Mouse (Mus musculus) heart, embryonic 11.5 days (tissue): ENCODE measurements at regions not wholly inside any gene's neighbourhood (a gene's known extent, or its start where the extent isn't known, plus 50 kb on each side); places are given as distances from the start of the nearest gene placed in this dataset.
A peak's percentile ranks its signal among the peaks of the same experiment; 100 is the strongest.

Source experiments
- ATAC-seq: fragments of 200-750 bp; cut with Nextera tagmentation; replicated peaks from 2 replicates; pipeline ENCODE4 v1.8.0; 2017; ENCODE audit warnings: moderate library complexity; ENCODE audit not compliant: insufficient number of reproducible peaks, low FRiP score, low TSS enrichment
- H3K27ac ChIP-seq: fragments of 300-500 bp; sonication (generic); 2 replicates; pipeline ENCODE4 v1.5.1; 2014; ENCODE audit warnings: mild to moderate bottlenecking, low read depth, low read length
- H3K27me3 ChIP-seq: fragments of 300-500 bp; sonication (generic); 2 replicates; pipeline ENCODE4 v1.6.1; 2014; ENCODE audit warnings: mild to moderate bottlenecking, low read length, mixed read lengths; ENCODE audit not compliant: control insufficient read depth, insufficient read depth
- H3K36me3 ChIP-seq: fragments of 300-500 bp; sonication (generic); 2 replicates; pipeline ENCODE4 v1.6.1; 2014; ENCODE audit warnings: mild to moderate bottlenecking, low read length, moderate library complexity, mixed read lengths; ENCODE audit not compliant: control insufficient read depth, insufficient read depth
- H3K4me1 ChIP-seq: fragments of 300-500 bp; sonication (generic); 2 replicates; pipeline ENCODE4 v1.6.1; 2014; ENCODE audit warnings: low read length; ENCODE audit not compliant: control insufficient read depth, insufficient read depth
- H3K4me2 ChIP-seq: fragments of 300-500 bp; sonication (generic); 2 replicates; pipeline ENCODE4 v1.6.1; 2014; ENCODE audit warnings: mild to moderate bottlenecking, moderate library complexity
- H3K4me3 ChIP-seq: fragments of 300-500 bp; sonication (generic); 2 replicates; pipeline ENCODE4 v1.5.1; 2014; ENCODE audit warnings: low read depth, low read length
- H3K9ac ChIP-seq: fragments of 300-500 bp; sonication (generic); 2 replicates; pipeline ENCODE4 v1.6.1; 2014; ENCODE audit warnings: mild to moderate bottlenecking, low read depth, low read length, moderate library complexity
- H3K9me3 ChIP-seq: fragments of 300-500 bp; sonication (generic); replicated peaks from 2 replicates; pipeline ENCODE4 v1.6.1; 2016; ENCODE audit warnings: low read length; ENCODE audit not compliant: control insufficient read depth
- WGBS: fragments of 180-500 bp; shearing (Covaris S2); extraction: QIAGEN DNeasy Blood & Tissue Kit; methylation state at CpG from one replicate; pipeline ENCODE4 v1.1.7; 2014; ENCODE audit not compliant: insufficient replicate concordance; 5-methylcytosine and 5-hydroxymethylcytosine counted together

DNA sequence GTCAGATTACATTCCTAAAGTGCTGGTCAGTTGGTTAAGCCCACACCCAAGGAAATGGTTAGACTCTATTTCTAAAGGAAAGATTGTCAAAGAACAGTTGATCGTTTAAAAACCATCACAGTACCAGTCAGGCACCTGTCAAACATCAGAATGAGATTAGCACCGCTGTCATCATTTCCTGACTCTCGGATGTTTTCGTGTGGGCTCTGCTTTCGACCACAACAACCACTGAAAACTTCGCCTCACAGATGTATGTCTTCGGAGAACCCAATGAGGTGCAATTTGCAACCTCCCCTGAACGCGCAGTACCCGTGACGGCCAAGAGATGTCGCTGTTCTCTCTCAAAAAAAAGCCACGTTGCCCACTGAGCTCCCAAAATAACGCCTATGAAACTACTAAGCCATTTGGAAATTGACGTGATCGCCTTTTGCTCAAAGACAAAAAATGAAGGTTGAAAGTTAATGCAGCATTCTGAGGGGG is 102.6 kb upstream of the Cxadr start:
- H3K9ac ChIP-seq, result no peak overlapping the region
- H3K4me1 ChIP-seq, result no peaks in the 10 kb centered on the region
- H3K4me3 ChIP-seq, result no peak overlapping the region
- H3K27me3 ChIP-seq, result no peaks in the 10 kb centered on the region
- no peak for ATAC-seq
- H3K27ac ChIP-seq, result no peak overlapping the region
- no peaks in the 10 kb centered on the region for H3K9me3 ChIP-seq
- WGBS, result 4% methylated on average over 16 of the region's 16 CpGs
- H3K36me3 ChIP-seq, result no peaks in the 10 kb centered on the region
- peak overlapping the region; percentile 49 for H3K4me2 ChIP-seq

DNA sequence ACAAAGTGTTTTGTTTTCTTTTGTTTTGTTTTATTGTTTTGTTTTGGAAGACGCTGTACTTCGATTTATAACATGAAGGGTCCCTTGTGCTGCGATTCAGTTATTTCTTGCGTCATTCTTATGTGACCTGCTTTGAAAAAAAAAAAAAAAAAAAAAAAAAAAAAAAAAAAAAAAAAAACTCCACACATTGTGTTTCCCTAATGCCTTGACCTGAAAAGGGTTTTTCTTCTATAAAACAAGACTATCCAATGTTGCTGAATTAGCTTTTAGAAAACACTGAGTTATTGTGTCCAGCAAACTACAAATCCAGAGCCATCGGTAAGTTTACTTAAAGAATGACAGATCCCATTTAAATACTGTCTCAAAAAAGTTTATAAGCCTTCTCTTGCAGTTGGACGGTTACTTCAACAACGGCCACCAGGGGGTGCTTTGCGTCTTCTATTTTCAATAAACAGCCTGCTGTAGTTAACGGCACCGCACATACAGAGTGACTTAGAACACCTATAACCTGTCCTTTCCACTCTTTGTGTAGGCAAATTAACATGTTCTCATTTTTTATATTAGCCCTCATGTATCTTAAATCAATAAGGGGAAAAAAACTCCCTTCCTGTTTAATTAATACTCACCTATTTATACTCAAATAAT is 103.9 kb upstream of the Cxadr start:
- H3K9ac ChIP-seq, result no peak overlapping the region
- no peak for ATAC-seq

GRCm38 (mm10) chr16:78170627-78171605 is 130.4 kb upstream of the Cxadr start:
- H3K9ac ChIP-seq, result no peak overlapping the region
- no peak overlapping the region for H3K4me2 ChIP-seq
- no peaks in the 10 kb centered on the region for H3K4me1 ChIP-seq
- no peak overlapping the region for H3K27ac ChIP-seq
- H3K27me3 ChIP-seq, result no peaks in the 10 kb centered on the region
- H3K4me3 ChIP-seq, result no peak overlapping the region
- H3K36me3 ChIP-seq, result no peaks in the 10 kb centered on the region
- WGBS, result 75% methylated on average over 9 of the region's 9 CpGs
- no peak for ATAC-seq
- no peaks in the 10 kb centered on the region for H3K9me3 ChIP-seq

More for the DNA sequence above, 103.9 kb upstream of the Cxadr start:
- no peaks in the 10 kb centered on the region for H3K36me3 ChIP-seq
- no peak overlapping the region for H3K27ac ChIP-seq
- WGBS, result 14% methylated on average over 10 of the region's 10 CpGs
- no peaks in the 10 kb centered on the region for H3K27me3 ChIP-seq
- no peak overlapping the region for H3K4me3 ChIP-seq
- no peaks in the 10 kb centered on the region for H3K9me3 ChIP-seq
- no peaks in the 10 kb centered on the region for H3K4me1 ChIP-seq
- H3K4me2 ChIP-seq, result no peak overlapping the region

DNA sequence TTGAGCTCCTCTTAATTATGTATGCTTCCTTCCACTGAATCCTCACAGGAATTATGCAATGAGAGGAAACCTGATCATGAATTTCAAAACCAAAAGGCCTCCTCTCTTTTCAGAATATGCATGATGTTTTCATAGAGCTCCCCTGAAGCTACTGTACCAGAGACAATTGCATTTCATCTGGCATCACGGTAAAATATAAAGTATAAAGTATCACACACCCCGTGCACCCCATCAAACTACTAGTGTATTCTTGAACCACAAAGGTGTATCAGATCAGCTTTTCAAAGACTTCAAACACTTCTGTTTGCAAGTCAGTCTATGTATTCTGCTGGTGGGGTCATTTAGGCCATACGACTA is 144.4 kb upstream of the Cxadr start:
- Histone ChIP-seq H3K4me1 (no peaks in the 10 kb centered on the region), H3K9me3 (no peaks in the 10 kb centered on the region), H3K27ac (no peak overlapping the region), H3K9ac (no peak overlapping the region), H3K4me2 (no peak overlapping the region), H3K27me3 (no peaks in the 10 kb centered on the region), H3K4me3 (no peak overlapping the region), H3K36me3 (no peaks in the 10 kb centered on the region)
- 68% methylated on average over 3 of the region's 3 CpGs for WGBS
- ATAC-seq, result no peak

DNA sequence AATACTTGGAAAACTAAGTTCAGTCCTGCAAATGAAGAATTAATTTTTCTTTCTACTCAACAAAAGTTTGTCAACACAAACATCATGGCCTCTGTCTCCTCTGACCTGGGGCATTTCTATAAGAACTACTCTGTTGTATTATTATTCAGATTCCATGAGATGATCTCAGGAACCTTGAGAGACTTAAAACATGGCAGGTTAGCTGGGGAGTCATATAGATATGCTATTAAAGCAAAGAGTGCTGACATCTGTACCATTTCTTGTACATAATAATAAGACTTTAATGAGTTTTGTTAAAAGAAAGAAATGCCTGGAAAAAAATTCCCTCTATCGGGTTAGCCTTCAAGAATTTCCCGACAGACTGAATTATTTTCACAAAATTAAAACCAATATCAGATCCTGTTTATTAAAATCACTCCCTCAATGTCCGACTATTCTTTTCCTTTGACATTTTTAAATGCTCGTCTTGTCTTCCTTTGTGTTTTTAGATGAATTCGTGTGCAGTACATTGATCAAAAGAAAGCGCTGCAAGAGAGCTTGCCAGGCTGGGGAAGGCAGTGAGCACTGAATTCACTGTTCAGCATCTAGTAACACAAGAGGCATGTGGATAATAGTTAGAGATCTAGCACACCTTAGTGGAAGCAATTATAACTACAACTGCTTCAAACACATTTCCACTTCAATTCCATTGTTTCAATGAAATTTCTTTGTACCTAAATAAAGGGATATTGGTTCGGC is 145.0 kb upstream of the Cxadr start:
- no peak overlapping the region for H3K4me2 ChIP-seq
- no peak overlapping the region for H3K4me3 ChIP-seq
- H3K27me3 ChIP-seq, result no peaks in the 10 kb centered on the region
- WGBS, result 49% methylated on average over 7 of the region's 7 CpGs
- H3K4me1 ChIP-seq, result no peaks in the 10 kb centered on the region
- no peak overlapping the region for H3K27ac ChIP-seq
- no peaks in the 10 kb centered on the region for H3K9me3 ChIP-seq
- no peak overlapping the region for H3K9ac ChIP-seq
- ATAC-seq, result no peak
- no peaks in the 10 kb centered on the region for H3K36me3 ChIP-seq

- Histone ChIP-seq H3K4me2 (no peak overlapping the region), H3K27ac (no peak overlapping the region), H3K9me3 (no peaks in the 10 kb centered on the region), H3K9ac (no peak overlapping the region), H3K27me3 (no peaks in the 10 kb centered on the region), H3K4me1 (no peaks in the 10 kb centered on the region), H3K36me3 (no peaks in the 10 kb centered on the region), H3K4me3 (no peak overlapping the region)
- no peak for ATAC-seq
- 61% methylated on average over 2 of the region's 2 CpGs for WGBS
Measured at GRCm38 (mm10) chr16:78153899-78154605, 147.2 kb upstream of the Cxadr start.

GRCm38 (mm10) chr16:78144146-78144545 is 157.1 kb upstream of the Cxadr start:
- no peaks in the 10 kb centered on the region for H3K4me1 ChIP-seq
- no peak overlapping the region for H3K27ac ChIP-seq
- H3K4me3 ChIP-seq, result no peak overlapping the region
- 47% methylated on average over 1 of the region's 1 CpGs for WGBS
- ATAC-seq, result no peak
- no peaks in the 10 kb centered on the region for H3K36me3 ChIP-seq
- no peaks in the 10 kb centered on the region for H3K9me3 ChIP-seq
- no peak overlapping the region for H3K4me2 ChIP-seq
- H3K9ac ChIP-seq, result no peak overlapping the region
- H3K27me3 ChIP-seq, result no peaks in the 10 kb centered on the region

- H3K27me3 ChIP-seq, result no peaks in the 10 kb centered on the region
- WGBS, result 77% methylated on average over 5 of the region's 5 CpGs
- H3K4me2 ChIP-seq, result no peak overlapping the region
- no peak overlapping the region for H3K4me3 ChIP-seq
- no peaks in the 10 kb centered on the region for H3K4me1 ChIP-seq
- ATAC-seq, result no peak
- no peaks in the 10 kb centered on the region for H3K9me3 ChIP-seq
- H3K36me3 ChIP-seq, result no peaks in the 10 kb centered on the region
- H3K9ac ChIP-seq, result no peak overlapping the region
- no peak overlapping the region for H3K27ac ChIP-seq
Measured at GRCm38 (mm10) chr16:78135501-78135900, 165.8 kb upstream of the Cxadr start.
